Mouse (Mus musculus): ENCODE results near the gene Fam208a. TPM values are rescaled to one million over a fixed set of nuclear protein-coding genes. Genes with fewer than 3 reads are reported as not detected.

Fam208a gene
- polyA plus RNA-seq, 1 experiment: 10.1 TPM

- no peak overlapping the region for H3K27ac ChIP-seq (ENCODE audit: control insufficient read depth, insufficient read depth, low read depth, low read length, poor library complexity)
- TF ChIP-seq POLR2A (IDR thresholded peaks at IDR 0.05; ENCODE audit: borderline replicate concordance, control insufficient read depth, low read depth, low read length): no peak
- no peak for TF ChIP-seq CTCF (IDR thresholded peaks at IDR 0.05; ENCODE audit: control insufficient read depth, insufficient read depth, low read length)
- no peak overlapping the region for H3K4me3 ChIP-seq (replicated peaks; ENCODE audit: control insufficient read depth, low read depth, low read length)
- no peaks in the 10 kb centered on the region; the same call in 1 of the 2 replicates for H3K4me1 ChIP-seq (ENCODE audit: control insufficient read depth, insufficient read depth, low read length)
- 70% methylated on average over 9 of the region's 9 CpGs for WGBS
Observed at GRCm38 (mm10) chr14:27391776-27392308, 36.8 kb upstream of the Fam208a start.

GRCm38 (mm10) chr14:27392660-27393059, 36.0 kb upstream of the Fam208a start:
- Histone ChIP-seq H3K4me3 (replicated peaks; ENCODE audit: control insufficient read depth, low read depth, low read length) (no peak overlapping the region), H3K27ac (ENCODE audit: control insufficient read depth, insufficient read depth, low read depth, low read length, poor library complexity) (no peak overlapping the region), H3K4me1 (ENCODE audit: control insufficient read depth, insufficient read depth, low read length) (peaks cover 3% of the 10 kb centered on the region)
- no peak for TF ChIP-seq POLR2A (IDR thresholded peaks at IDR 0.05; ENCODE audit: borderline replicate concordance, control insufficient read depth, low read depth, low read length)
- 0 out of 2 replicates have a peak, but pooled peaks have one; percentile 7 for TF ChIP-seq CTCF (IDR thresholded peaks at IDR 0.05; ENCODE audit: control insufficient read depth, insufficient read depth, low read length)
- WGBS: 84% methylated on average over 2 of the region's 2 CpGs

GRCm38 (mm10) chr14:27393806-27394205, 34.8 kb upstream of the Fam208a start:
- TF ChIP-seq CTCF (IDR thresholded peaks at IDR 0.05; ENCODE audit: control insufficient read depth, insufficient read depth, low read length): no peak
- Histone ChIP-seq H3K4me1 (ENCODE audit: control insufficient read depth, insufficient read depth, low read length) (peaks cover 3% of the 10 kb centered on the region), H3K27ac (ENCODE audit: control insufficient read depth, insufficient read depth, low read depth, low read length, poor library complexity) (no peak overlapping the region), H3K4me3 (replicated peaks; ENCODE audit: control insufficient read depth, low read depth, low read length) (no peak overlapping the region)
- WGBS: 85% methylated on average over 10 of the region's 10 CpGs

- no peak overlapping the region for H3K4me3 ChIP-seq (replicated peaks; ENCODE audit: control insufficient read depth, low read depth, low read length)
- WGBS: 82% methylated on average over 7 of the region's 7 CpGs
- H3K4me1 ChIP-seq (ENCODE audit: control insufficient read depth, insufficient read depth, low read length): peaks cover 3% of the 10 kb centered on the region
- no peak overlapping the region for H3K27ac ChIP-seq (ENCODE audit: control insufficient read depth, insufficient read depth, low read depth, low read length, poor library complexity)
- TF ChIP-seq POLR2A (IDR thresholded peaks at IDR 0.05; ENCODE audit: borderline replicate concordance, control insufficient read depth, low read depth, low read length) (no peak), CTCF (IDR thresholded peaks at IDR 0.05; ENCODE audit: control insufficient read depth, insufficient read depth, low read length) (no peak)
Observed at GRCm38 (mm10) chr14:27396424-27396823, 32.2 kb upstream of the Fam208a start.

- WGBS: 21% methylated on average over 6 of the region's 6 CpGs
- TF ChIP-seq CTCF (IDR thresholded peaks at IDR 0.05; ENCODE audit: control insufficient read depth, insufficient read depth, low read length): no peak
- no peak for TF ChIP-seq POLR2A (IDR thresholded peaks at IDR 0.05; ENCODE audit: borderline replicate concordance, control insufficient read depth, low read depth, low read length)
- peaks cover 3% of the 10 kb centered on the region; the same call in 1 of the 2 replicates for H3K4me1 ChIP-seq (ENCODE audit: control insufficient read depth, insufficient read depth, low read length)
- H3K27ac ChIP-seq (ENCODE audit: control insufficient read depth, insufficient read depth, low read depth, low read length, poor library complexity): no peak overlapping the region; the same call in 1 of the 2 replicates
- no peak overlapping the region for H3K4me3 ChIP-seq (replicated peaks; ENCODE audit: control insufficient read depth, low read depth, low read length)
Observed at GRCm38 (mm10) chr14:27397526-27397925, 31.1 kb upstream of the Fam208a start.

- peaks cover 7% of the 10 kb centered on the region for H3K4me1 ChIP-seq (ENCODE audit: control insufficient read depth, insufficient read depth, low read length)
- H3K4me3 ChIP-seq (replicated peaks; ENCODE audit: control insufficient read depth, low read depth, low read length): no peak overlapping the region
- 71% methylated on average over 6 of the region's 6 CpGs for WGBS
- peak overlapping the region; percentile 62 for H3K27ac ChIP-seq (ENCODE audit: control insufficient read depth, insufficient read depth, low read depth, low read length, poor library complexity)
- no peak for TF ChIP-seq CTCF (IDR thresholded peaks at IDR 0.05; ENCODE audit: control insufficient read depth, insufficient read depth, low read length)
- TF ChIP-seq POLR2A (IDR thresholded peaks at IDR 0.05; ENCODE audit: borderline replicate concordance, control insufficient read depth, low read depth, low read length): no peak
Observed at GRCm38 (mm10) chr14:27400495-27400894, 28.1 kb upstream of the Fam208a start.

- WGBS: 63% methylated on average over 12 of the region's 12 CpGs
- Histone ChIP-seq H3K27ac (ENCODE audit: control insufficient read depth, insufficient read depth, low read depth, low read length, poor library complexity) (peak overlapping the region; percentile 76), H3K4me3 (replicated peaks; ENCODE audit: control insufficient read depth, low read depth, low read length) (no peak overlapping the region), H3K4me1 (ENCODE audit: control insufficient read depth, insufficient read depth, low read length) (peaks cover 7% of the 10 kb centered on the region)
- TF ChIP-seq CTCF (IDR thresholded peaks at IDR 0.05; ENCODE audit: control insufficient read depth, insufficient read depth, low read length) (no peak), POLR2A (IDR thresholded peaks at IDR 0.05; ENCODE audit: borderline replicate concordance, control insufficient read depth, low read depth, low read length) (no peak)
Observed at GRCm38 (mm10) chr14:27401717-27402278, 26.8 kb upstream of the Fam208a start.

- 11% methylated on average over 10 of the region's 10 CpGs for WGBS
- Histone ChIP-seq H3K4me3 (replicated peaks; ENCODE audit: control insufficient read depth, low read depth, low read length) (no peak overlapping the region), H3K4me1 (ENCODE audit: control insufficient read depth, insufficient read depth, low read length) (peaks cover 4% of the 10 kb centered on the region), H3K27ac (ENCODE audit: control insufficient read depth, insufficient read depth, low read depth, low read length, poor library complexity) (peak overlapping the region; percentile 91)
- no peak for TF ChIP-seq CTCF (IDR thresholded peaks at IDR 0.05; ENCODE audit: control insufficient read depth, insufficient read depth, low read length)
- no peak for TF ChIP-seq POLR2A (IDR thresholded peaks at IDR 0.05; ENCODE audit: borderline replicate concordance, control insufficient read depth, low read depth, low read length)
Observed at GRCm38 (mm10) chr14:27402332-27403250, 26.0 kb upstream of the Fam208a start.

All from bone marrow, adult 2 months (tissue).